Mouse (Mus musculus) bone marrow, adult 2 months (tissue): ENCODE results near the gene Lpar2.

ENCODE experiments used
- CTCF ChIP-seq: fragments of 200-500 bp; IDR thresholded peaks from 2 replicates; pipeline ENCODE4 v1.5.1; 2011; ENCODE audit warnings: low read length, control low read depth; ENCODE audit not compliant: control insufficient read depth, insufficient read depth
- POLR2A ChIP-seq: fragments of 200-500 bp; IDR thresholded peaks from 2 replicates; pipeline ENCODE4 v1.6.1; 2011; ENCODE audit warnings: low read depth, mild to moderate bottlenecking, control low read depth, low read length, borderline replicate concordance; ENCODE audit not compliant: control insufficient read depth

DNA sequence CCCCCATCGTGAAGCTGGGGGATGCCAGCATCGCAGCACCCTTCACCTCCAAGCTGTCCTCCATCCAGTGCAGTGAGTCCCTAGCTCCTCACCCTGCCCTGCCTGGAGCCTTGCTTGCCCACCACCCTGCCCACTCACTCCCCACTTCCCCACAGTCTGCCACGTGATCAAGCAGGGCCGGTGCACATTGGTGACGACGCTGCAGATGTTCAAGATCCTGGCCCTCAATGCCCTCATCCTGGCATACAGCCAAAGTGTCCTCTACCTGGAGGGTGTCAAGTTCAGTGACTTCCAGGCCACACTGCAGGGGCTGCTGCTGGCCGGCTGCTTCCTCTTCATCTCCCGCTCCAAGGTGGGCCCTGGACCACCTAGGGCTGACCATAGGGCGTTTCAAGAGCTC is 16.7 kb upstream of the Lpar2 start:
- no peak for TF ChIP-seq CTCF
- no peak for TF ChIP-seq POLR2A
